Mouse (Mus musculus) frontal cortex, postnatal 10 days (tissue): ENCODE measurements at regions not wholly inside any gene's neighbourhood (a gene's known extent, or its start where the extent isn't known, plus 50 kb on each side); places are given as distances from the start of the nearest gene placed in this dataset.
"Not testable (repeated sequence)": the region's sequence is repeated elsewhere in the genome, so short reads cannot be mapped to it uniquely, and the experiment has no call there.

Experiments
- DNase-seq, 2 experiments: peaks; one replicate each; pipeline ENCODE4 v3.0.0; 2022; ENCODE audit warnings: low spot score in 2 of 2, mixed read lengths in 1 of 2

- DNase-seq = no peak
Measured at GRCm38 (mm10) chr13:82058131-82058731, 275.4 kb downstream of the Cetn3 start.

- no peak for DNase-seq
Measured at GRCm38 (mm10) chr13:82058872-82059271, 276.0 kb downstream of the Cetn3 start.

GRCm38 (mm10) chr13:82059498-82059897 is 276.6 kb downstream of the Cetn3 start:
- peak; percentile 9 to 35 for DNase-seq

- DNase-seq = not testable (repeated sequence)
Measured at GRCm38 (mm10) chr13:82063880-82064279, 281.0 kb downstream of the Cetn3 start.

GRCm38 (mm10) chr13:82066174-82066573 is 283.3 kb downstream of the Cetn3 start:
- no peak for DNase-seq

- no peak for DNase-seq
Measured at GRCm38 (mm10) chr13:82066674-82067270, 283.9 kb downstream of the Cetn3 start.

GRCm38 (mm10) chr13:82072449-82072848 is 289.6 kb downstream of the Cetn3 start:
- DNase-seq = no peak

GRCm38 (mm10) chr13:82073343-82073742 is 290.5 kb downstream of the Cetn3 start:
- DNase-seq = no peak

- no peak for DNase-seq
Measured at GRCm38 (mm10) chr13:82081375-82081774, 298.5 kb downstream of the Cetn3 start.

GRCm38 (mm10) chr13:82087635-82088034 is 304.8 kb downstream of the Cetn3 start:
- no peak for DNase-seq

GRCm38 (mm10) chr13:82092186-82092585 is 309.3 kb downstream of the Cetn3 start:
- DNase-seq = no peak

- no peak for DNase-seq
Measured at GRCm38 (mm10) chr13:82106032-82106431, 323.2 kb downstream of the Cetn3 start.

GRCm38 (mm10) chr13:82129777-82130735 is 347.2 kb downstream of the Cetn3 start:
- DNase-seq = no peak
